Mouse (Mus musculus) cerebral cortex, adult 2 months (tissue): ENCODE measurements around the gene Pald1.

ENCODE experiments used
- WGBS: fragments of 180-500 bp; shearing (Covaris S2); methylation state at CpG from one replicate; pipeline ENCODE4 v1.1.7; 2018; 5-methylcytosine and 5-hydroxymethylcytosine counted together

Gene Pald1

DNA sequence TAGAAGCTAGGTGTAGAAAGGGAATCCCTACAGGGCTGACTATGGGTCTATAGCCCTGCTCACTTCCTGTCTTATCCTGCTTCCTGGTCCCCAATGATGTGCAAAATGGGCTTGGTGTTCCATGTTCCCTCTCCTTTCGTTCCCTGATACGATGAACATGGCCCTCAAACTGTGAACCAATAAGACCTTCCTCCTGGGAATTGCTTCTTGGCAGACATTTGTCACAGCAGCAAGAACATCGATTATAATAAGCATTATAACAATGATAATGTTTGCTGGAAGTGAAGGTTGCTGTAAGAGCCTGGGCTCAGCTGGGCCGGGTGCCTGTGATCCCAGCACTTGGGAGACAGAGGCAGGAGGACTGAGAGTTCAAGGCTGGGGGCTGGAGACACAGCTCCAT is 99.0 kb downstream of the Pald1 start:
- WGBS, result 95% methylated on average over 4 of the region's 4 CpGs

DNA sequence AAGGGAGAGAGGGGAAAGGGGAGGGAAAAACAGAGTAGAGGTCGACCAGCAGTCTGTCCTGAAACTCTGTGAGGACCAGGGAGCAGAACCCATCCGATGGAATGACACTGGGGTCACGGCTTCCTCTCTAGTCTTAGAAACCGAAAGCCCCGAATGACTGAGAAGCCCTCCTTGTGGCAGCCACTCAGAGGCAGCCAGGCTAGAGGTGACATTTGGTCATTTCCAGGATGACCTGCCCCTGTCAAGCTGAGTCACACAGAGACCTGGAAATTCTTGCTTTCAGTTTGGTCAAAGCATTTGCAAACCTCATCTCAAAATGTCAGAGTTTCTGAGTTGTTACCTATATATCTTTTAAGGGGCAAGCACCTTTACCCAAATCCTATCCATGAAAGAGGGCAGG is 102.2 kb downstream of the Pald1 start:
- WGBS, result 74% methylated on average over 5 of the region's 5 CpGs

DNA sequence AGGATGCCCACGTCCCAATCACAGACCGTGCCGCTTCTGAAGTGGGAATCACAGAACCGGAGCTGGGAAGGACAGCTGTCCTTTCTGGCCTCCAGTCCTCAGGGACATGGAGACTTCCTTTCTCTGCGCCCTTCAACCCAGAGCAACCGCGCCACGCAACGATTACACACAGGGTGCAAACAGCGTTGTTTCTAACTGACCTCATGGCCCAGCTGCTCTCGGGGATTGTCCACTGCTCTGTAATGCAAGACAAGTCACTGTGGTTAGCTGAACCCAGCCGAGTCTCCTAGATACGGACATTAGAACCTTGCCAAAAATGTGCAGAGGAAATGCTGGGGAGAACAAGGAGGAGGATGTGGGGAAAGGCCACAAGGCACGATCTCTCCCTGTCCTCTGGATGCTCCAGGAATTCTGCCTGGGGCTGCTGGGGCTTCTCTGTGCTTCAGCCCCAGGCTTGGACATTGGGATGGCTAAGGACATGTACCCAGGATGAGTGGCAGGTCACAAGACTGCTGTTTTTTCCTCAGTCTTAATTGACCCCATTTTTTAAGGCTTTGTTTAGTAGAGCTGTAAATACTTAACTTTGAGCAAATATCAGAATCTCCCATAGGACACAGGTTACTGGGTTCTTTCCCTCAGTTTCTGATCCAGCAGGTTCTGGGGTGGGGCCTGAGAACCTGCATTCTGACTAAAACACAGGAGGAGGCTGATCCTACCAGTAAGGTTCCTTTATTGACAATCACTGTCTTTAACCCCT is 105.2 kb downstream of the Pald1 start:
- 57% methylated on average over 14 of the region's 14 CpGs for WGBS

DNA sequence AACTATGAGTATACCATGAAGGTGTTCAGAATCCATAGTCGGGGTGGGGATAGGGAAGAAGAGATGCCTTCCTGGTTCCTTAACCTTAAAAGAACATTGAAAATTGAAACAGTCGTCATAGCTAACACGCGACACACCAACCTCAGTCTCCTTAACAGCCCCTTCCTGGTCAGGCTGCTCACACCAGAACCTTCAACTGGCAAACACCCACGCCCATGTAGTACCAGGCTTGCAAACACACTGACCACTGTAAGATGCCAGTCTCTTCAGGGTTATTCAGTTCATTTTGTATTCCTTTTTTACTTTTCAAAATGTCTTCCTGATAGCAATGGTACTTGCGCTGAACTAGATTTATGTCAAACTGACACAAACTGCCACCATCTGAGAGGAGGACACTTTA is 106.3 kb downstream of the Pald1 start:
- 95% methylated on average over 6 of the region's 6 CpGs for WGBS

DNA sequence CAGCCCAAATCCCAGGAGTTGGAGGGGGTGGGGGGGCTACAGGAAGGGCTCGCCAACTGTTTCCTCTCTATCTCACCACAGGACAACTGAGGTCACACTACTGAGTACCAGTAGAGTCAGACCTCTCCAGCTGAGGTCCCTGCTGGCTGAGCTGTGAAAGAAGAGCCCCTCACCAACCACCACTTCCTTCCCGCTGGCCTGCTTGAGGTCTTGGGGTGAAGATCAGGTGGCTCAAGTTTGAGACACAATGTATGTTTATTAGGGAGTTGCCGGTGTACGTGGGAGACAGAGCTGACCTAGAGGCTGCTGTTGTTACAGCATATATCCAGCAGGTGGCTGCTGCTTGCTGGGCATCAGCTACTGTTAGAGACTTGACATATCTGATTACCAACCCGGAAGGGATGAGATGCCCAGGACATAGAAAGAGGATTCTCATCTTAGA is 107.6 kb downstream of the Pald1 start:
- 8% methylated on average over 5 of the region's 5 CpGs for WGBS

DNA sequence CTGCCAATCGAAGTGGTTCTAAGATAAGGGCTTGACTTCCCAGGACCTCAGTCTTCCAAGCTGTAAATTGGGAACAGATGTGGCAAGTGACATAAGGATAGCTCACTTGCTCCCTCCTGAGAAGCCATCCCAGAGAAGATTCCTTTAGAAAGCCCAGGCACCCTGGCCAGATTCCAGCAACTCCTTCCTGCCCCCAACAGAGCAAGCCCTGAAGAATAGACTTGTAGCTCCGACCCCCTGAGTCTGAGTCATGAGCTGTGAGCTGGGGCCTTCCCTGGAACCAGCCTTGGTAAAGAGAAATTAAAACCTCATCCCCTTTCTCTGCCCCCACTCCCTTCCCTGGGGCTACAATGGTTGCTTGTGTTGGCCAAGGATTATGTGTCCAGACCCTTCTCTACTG is 108.8 kb downstream of the Pald1 start:
- WGBS, result 64% methylated on average over 2 of the region's 2 CpGs

DNA sequence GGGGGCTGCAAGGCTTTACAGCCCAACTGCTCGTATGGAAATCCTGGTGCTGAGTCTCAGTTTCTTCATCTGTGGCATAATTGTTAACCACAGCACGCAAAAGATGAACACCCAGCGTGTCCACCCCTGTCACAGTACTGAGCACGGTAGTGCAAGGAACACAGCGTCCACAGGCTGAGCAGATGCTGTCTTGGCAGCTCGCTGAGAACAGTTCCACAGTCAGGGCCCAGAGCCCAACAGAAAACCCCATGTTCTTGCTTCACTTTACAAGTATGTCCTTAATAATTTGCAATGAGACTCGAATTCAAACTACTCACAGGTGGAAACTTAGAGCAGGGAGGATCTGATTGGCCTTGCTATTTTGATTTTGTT is 109.5 kb downstream of the Pald1 start:
- WGBS, result 46% methylated on average over 7 of the region's 7 CpGs

DNA sequence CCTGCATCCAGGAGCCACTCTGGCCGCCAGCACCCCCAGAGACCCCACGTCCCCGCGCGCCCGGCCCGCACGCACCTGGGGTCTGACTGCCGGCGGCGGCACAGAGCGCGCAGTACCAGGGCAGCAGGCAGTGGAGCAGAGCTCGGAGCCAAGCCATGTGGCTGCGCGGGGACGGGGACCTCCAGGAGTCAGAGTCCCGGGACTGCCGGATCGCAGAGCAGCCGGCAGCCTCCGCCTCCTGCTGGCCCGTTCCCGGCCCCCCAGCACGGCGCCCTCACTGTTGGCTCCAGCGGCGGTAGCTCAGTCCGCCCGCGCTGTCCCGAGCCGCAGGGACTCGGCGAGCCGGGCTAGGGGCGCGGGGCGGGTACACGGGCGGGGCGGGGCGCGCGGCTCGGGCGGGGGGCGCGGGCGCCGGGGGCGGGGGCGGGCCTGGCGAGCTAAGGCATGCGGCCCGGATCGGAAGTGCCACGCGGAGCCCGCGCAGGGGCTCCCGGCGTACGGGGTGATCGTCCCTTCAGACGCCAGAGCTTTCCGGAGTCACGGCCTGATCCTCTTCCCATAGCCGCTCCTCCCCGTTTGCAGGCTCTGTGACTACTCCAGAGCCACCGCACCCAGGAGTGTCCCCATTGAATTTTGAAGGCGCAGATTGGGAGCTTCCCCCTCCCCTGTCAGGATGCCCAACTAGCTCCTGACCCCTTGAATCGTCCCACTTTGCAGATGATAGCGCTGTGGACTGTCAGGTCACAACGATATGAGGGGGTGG is 110.1 kb downstream of the Pald1 start, which contains the start of gene Adamts14:
TSS of gene Adamts14 (minus strand) at position 358 of the 763 bp plus-strand sequence.
- 1% methylated on average over 73 of the region's 75 CpGs for WGBS

DNA sequence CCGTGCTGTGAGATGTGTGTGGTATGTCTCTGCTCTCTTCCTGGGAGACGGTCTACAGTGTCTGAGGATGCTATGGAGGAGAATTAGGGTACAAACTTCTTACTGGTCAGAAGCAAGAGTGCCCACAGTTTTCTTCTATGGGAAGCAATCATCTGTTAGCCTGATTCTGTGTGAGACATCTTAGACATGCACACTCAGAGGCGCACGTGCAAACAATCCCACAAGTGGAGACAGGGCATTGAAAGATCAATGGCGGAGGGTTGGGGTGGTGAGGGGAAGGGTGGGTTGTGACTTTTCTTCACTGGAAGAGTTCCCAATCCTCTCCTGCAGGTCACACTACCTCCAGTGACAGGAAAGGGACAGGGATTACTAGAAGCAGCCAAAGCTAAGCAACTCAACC is 110.7 kb downstream of the Pald1 start:
- WGBS, result 71% methylated on average over 5 of the region's 5 CpGs

DNA sequence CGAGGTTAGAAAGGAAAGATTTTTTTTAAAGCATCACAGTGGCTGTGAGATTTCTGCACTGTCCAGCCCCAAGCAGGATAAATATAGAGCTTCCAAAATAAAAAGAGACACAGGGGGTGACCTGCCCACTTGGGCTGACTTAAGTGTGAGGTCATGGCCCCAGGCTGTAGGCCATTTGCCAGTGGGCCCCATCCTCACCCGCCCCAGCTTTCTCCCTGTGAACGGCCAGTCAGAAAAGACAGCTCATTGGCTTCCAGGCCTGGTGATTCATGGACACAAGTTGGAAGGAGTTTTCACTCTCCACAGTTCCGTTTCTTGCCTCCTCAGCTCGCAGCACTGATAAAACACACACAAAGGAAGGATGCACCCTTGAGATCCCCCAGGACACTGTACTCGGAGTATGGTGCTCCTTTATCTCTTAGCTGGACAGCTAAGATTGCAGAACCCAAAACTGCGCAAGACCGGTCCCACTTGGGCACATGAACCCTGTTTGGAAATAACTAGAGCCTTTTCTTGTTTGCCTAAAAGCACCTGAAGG is 111.2 kb downstream of the Pald1 start:
- WGBS, result 62% methylated on average over 8 of the region's 8 CpGs
